Mouse (Mus musculus): Measurements from ENCODE around the gene Megf6.
A peak's percentile ranks its signal among the peaks of the same experiment; 100 is the strongest.

DNA sequence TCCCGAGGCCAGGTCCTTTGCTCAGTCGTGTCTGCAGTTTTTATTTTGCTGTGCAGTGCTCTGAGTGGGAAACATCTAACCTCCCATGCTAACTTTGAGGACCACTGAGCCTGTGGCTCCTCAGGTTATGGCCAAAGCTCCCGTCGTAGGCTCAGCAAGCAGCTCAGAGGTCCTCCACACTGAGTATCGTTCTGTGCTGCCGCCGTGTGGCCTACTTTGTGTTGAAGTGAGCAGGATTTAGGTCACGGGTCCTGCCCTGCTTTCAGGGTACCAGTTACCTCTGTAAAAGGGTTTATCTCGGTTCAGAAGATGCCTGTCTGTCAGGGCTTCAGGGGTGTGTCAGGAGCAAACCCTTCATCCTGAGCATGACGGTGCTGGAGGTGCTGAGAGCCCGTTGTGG lies 70.1 kb downstream of the Megf6 start:
- TF ChIP-seq CTCF (IDR thresholded peaks at IDR 0.05; ENCODE audit: low read depth) = peak; percentile 50
- no peak for TF ChIP-seq EP300 (IDR thresholded peaks at IDR 0.05; ENCODE audit: low read depth)
